Mouse (Mus musculus) left cerebral cortex, adult 2 months (tissue): ENCODE measurements around the gene Fam151b. TPM values are rescaled to one million over a fixed set of nuclear protein-coding genes. Genes with fewer than 3 reads are reported as not detected.
A peak's percentile ranks its signal among the peaks of the same experiment; 100 is the strongest.

Experiments used
- DNase-seq, 2 experiments: peaks; one replicate each; pipeline ENCODE4 v3.0.0; 2021 to 2022; ENCODE audit warnings: low spot score in 2 of 2, mixed read lengths in 1 of 2; ENCODE audit errors: extremely low spot score in 1 of 2
- H3K27ac ChIP-seq: fragments of 200-600 bp; 2 replicates; pipeline ENCODE4 v1.8.1; 2022
- H3K4me3 ChIP-seq: fragments of 200-600 bp; 2 replicates; pipeline ENCODE4 v1.8.1; 2022
- CTCF ChIP-seq: fragments of 200-600 bp; IDR thresholded peaks from 2 replicates; pipeline ENCODE4 v1.8.1; 2022; ENCODE audit warnings: antibody characterized with exemption, mild to moderate bottlenecking, moderate library complexity
- intact Hi-C: fragments of 180-260 bp; cut with DNase I; formaldehyde crosslinking; loops from one replicate; pipeline ENCODE4 v1.15.1; 2025
- long read RNA-seq, 2 experiments: library from polyadenylated mRNA; stranded (forward); transcript quantifications; one replicate each; pipeline ENCODE4 v2.0.0; 2021; ENCODE audit warnings: borderline mapping rate in 2 of 2
- total RNA-seq, 2 experiments: library from RNA; stranded (reverse); gene quantifications; 2 replicates each; pipeline ENCODE4 v1.2.3; 2021

Fam151b gene
- total RNA-seq: 10 to 100 TPM; 10.4 to 10.7 TPM
- long read RNA-seq, experiment 1, partial matches to known transcripts: 0 of 6 reads
- long read RNA-seq, experiment 1, other reads (novel, unspliced or antisense): 1 of 6 reads
- long read RNA-seq, experiment 2, partial matches to known transcripts: 1 of 5 reads
- long read RNA-seq, experiment 2, other reads (novel, unspliced or antisense): 1 of 5 reads

- DNase-seq: peak; percentile 87 to 89
- peak within 1 kb of the TSS; percentile 54 for H3K4me3 ChIP-seq
- intact Hi-C loops: loop anchor here (2.0 to 5.0 kb wide), 2 partner anchors 129 to 572 kb away; partner anchors contain the start of genes Dhfr and Msh3
- peak within 1 kb of the TSS; percentile 81 for H3K27ac ChIP-seq
- TF ChIP-seq CTCF: no peak
These were observed at the start of gene Fam151b for GRCm38 (mm10) chr13:92483852-92484463. Gene Fam151b, minus strand, starts transcription at chr13:92484015.

GRCm38 (mm10) chr13:92532216-92532615 lies 48.4 kb upstream of the Fam151b start:
- intact Hi-C loops: loop anchor here (5.0 kb wide), 1 partner anchor 80 kb away; the partner anchor contains the start of gene Serinc5
- no peak for TF ChIP-seq CTCF
- no peak overlapping the region for H3K27ac ChIP-seq

GRCm38 (mm10) chr13:92531237-92531636 lies 47.4 kb upstream of the Fam151b start:
- Histone ChIP-seq H3K27ac (peak overlapping the region; percentile 93), H3K4me3 (peak overlapping the region; percentile 79)
- intact Hi-C loops: loop anchor here (2.0 to 5.0 kb wide), 2 partner anchors 81 to 176 kb away; partner anchors contain the start of genes Dhfr, Msh3 and Serinc5
- no peak for DNase-seq
- no peak for TF ChIP-seq CTCF

More at GRCm38 (mm10) chr13:92532216-92532615, 48.4 kb upstream of the Fam151b start:
- H3K4me3 ChIP-seq: no peak overlapping the region
- DNase-seq: no peak

GRCm38 (mm10) chr13:92530721-92531211 lies 47.0 kb upstream of the Fam151b start, which contains the start of gene Zfyve16:
Gene Zfyve16, minus strand, starts transcription at chr13:92530868.
- TF ChIP-seq CTCF: no peak
- peak; percentile 97 to 99 for DNase-seq
- H3K27ac ChIP-seq: peak within 1 kb of the TSS; percentile 93
- peak within 1 kb of the TSS; percentile 79 for H3K4me3 ChIP-seq
- intact Hi-C loops: loop anchor here (2.0 to 5.0 kb wide), 2 partner anchors 82 to 176 kb away; partner anchors contain the start of genes Dhfr, Msh3 and Serinc5

GRCm38 (mm10) chr13:92529828-92530720 lies 46.3 kb upstream of the Fam151b start:
- Histone ChIP-seq H3K4me3 (peak overlapping the region; percentile 79), H3K27ac (peak overlapping the region; percentile 93)
- intact Hi-C loops: loop anchor here (2.0 to 5.0 kb wide), 2 partner anchors 82 to 175 kb away; partner anchors contain the start of genes Dhfr, Msh3 and Serinc5
- no peak for TF ChIP-seq CTCF
- DNase-seq: no peak

GRCm38 (mm10) chr13:92523178-92523813 lies 39.5 kb upstream of the Fam151b start:
- TF ChIP-seq CTCF: no peak
- DNase-seq: no peak

GRCm38 (mm10) chr13:92504871-92505270 lies 21.1 kb upstream of the Fam151b start:
- intact Hi-C loops: no loop called here
- no peak overlapping the region for H3K27ac ChIP-seq
- DNase-seq: no peak
- TF ChIP-seq CTCF: no peak
- no peak overlapping the region for H3K4me3 ChIP-seq

More at GRCm38 (mm10) chr13:92523178-92523813, 39.5 kb upstream of the Fam151b start:
- intact Hi-C loops: no loop called here
- Histone ChIP-seq H3K27ac (no peak overlapping the region), H3K4me3 (no peak overlapping the region)

GRCm38 (mm10) chr13:92491923-92492322 lies 8.1 kb upstream of the Fam151b start:
- DNase-seq: no peak
- Histone ChIP-seq H3K4me3 (no peak overlapping the region), H3K27ac (no peak overlapping the region)
- intact Hi-C loops: no loop called here
- no peak for TF ChIP-seq CTCF

- DNase-seq: no peak
- H3K27ac ChIP-seq: no peak overlapping the region
- no peak for TF ChIP-seq CTCF
- intact Hi-C loops: no loop called here
- H3K4me3 ChIP-seq: no peak overlapping the region
These were observed 7.0 kb upstream of the Fam151b start for GRCm38 (mm10) chr13:92490817-92491216.

GRCm38 (mm10) chr13:92483348-92483747 lies 467 bp downstream of the Fam151b start:
- intact Hi-C loops: loop anchor here (5.0 kb wide), 1 partner anchor 571 kb away; no protein-coding TSS in a partner anchor
- H3K4me3 ChIP-seq: peak overlapping the region; percentile 54
- peak in 1 of 2 experiments; percentile 48 for DNase-seq
- peak overlapping the region; percentile 81 for H3K27ac ChIP-seq
- TF ChIP-seq CTCF: peak; percentile 67

- Histone ChIP-seq H3K4me3 (no peak overlapping the region), H3K27ac (no peak overlapping the region)
- no peak for DNase-seq
- TF ChIP-seq CTCF: no peak
- intact Hi-C loops: no loop called here
These were observed 13.7 kb downstream of the Fam151b start for GRCm38 (mm10) chr13:92470151-92470550.
